Mouse (Mus musculus) kidney, adult 11 months (tissue): ENCODE data around the gene Hist2h3c2.
"Not testable (repeated sequence)": the region's sequence is repeated elsewhere in the genome, so short reads cannot be mapped to it uniquely, and the experiment has no call there.

ENCODE experiments used
- DNase-seq: peaks from one replicate; pipeline ENCODE4 v3.0.0; 2022

Hist2h3c2 gene

GRCm38 (mm10) chr3:96257190-96257589 is 18.3 kb upstream of the Hist2h3c2 start:
- no peak for DNase-seq

DNA sequence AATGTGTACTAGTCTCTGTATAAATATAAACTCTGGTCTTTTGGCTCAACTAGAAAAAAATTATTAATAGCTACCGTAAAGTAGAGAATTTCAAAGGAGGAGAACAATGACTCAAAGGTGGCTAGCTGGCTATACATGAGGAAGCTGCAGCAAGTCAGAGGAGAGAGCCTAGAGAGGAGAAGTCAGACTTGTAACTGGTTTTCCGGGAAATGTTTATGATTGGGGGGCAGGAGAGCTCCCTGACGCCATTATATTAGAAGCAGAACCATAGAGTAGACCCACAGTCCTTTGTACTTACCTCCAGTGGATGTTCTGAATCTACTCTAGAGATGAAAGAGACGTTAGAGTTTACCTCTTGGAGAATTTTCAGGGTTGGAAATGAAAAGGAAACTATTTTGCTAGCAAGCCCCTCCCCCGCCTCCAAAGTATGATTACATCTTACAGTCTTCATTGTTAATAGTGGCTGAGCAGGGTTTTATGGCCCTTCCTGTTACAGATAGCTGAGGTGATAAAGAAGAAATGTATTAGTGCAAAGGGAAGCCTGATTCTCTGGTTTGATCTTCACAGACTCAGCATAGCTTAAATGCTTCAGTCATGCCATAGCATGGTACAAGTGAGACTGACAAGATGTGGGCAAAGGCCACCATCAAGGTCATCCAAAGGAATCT is 17.1 kb upstream of the Hist2h3c2 start:
- no peak for DNase-seq

DNA sequence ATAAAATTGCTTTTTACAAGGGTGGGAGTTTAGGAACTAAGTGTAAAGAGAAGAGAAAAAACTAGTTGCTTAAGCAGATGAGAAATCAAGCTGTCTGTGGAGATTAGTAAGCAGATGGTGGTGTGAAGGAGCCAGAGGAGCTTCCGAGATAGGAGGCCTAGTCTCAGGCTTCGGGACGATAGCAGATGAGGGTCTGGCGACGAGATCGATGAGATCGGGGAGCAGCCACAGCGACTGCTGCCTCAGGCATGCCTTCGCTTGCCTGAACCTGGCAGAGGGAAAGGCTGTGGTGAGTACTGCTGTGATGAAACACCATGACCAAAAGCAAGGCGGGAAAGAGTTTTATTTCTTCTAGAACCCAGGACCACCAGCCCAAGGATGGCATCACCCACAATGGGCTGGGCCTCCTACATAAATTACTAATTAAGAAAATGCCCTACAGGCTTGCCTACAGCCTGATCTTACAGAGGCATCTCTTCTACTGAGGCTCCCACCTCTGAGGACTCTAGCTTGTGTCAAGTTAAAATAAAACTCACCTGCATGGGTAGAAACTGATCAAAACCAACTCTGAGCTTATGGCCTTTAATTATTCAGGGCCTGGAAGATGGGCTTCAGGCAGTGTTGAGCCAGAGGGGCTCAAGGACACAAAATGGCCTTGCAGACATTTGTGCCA is 15.9 kb upstream of the Hist2h3c2 start:
- no peak for DNase-seq

DNA sequence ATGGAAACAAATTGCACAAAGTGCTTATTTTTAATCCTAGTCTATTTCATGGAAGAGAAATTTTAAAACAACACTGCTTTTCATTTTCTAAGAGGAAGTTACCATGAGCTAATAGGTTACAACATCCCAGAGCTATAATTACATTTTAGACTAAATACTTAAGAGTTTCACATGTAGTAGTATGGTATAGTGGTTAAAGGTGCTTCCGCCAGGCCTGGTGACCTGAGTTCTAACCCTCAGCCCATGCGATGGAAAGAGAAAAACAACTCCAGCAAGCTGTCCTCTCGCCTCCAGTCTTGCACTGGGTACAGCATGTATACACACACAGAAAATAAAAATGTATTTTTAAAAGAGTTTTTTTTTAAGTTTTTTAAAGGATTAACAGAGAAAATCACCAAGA is 12.9 kb upstream of the Hist2h3c2 start:
- no peak for DNase-seq

- DNase-seq = no peak
Observed at GRCm38 (mm10) chr3:96250890-96251289, 12.0 kb upstream of the Hist2h3c2 start.

DNA sequence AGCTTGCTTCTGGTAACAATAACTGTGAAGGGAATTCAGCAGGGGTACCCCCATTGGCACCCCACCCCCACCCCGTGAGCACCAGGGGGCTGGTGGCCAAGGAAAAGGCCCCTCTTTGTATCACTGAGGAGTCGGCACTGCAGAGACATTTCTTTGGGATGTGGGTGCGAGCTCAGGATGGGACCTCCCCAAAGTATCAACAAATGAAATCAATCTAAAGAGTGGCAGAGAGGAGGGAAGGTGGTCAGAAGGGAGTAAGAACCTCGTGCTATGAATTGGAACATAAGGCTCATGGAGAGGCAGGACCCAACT is 10.1 kb upstream of the Hist2h3c2 start:
- no peak for DNase-seq

DNA sequence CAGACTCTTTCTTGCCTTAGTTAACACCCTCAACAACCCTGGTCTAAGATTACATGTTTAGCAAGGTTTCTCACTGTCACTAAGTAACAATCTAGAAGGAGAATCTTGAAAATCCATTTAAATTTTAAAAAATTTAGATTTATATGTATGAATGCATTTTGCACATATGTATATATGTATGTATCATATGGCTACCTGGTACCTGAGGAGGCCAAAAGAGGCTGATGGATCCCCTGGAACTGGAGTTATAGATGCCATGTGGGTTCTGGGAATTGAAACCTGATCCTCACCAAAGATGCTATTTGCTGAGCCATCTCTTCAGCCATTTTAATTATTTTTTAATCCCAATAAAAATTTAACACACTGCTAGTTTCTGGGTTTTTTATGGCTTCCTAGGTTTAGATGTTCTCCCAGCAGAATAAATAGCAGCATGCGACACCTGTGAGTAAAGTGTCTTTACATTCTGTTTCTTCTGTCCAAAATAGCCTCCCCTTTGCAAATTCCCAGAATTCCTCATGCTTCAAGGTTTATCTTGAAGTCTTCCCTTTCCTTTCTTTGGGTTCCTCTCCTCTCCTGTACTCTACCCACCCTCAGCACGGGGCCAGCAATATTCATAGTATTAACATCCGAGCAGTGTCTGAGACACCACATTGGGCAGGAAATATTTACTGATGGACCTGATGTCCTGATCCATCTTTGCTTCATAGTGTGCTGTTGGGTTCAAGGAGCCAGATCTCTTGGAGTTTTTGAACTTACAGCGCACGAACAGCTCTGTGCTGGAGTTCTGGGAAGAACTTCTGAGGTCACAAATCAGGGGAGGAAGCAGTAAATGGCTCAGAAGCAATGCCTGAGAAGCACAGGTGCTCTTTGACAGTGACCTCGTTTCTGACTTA is 9.5 kb upstream of the Hist2h3c2 start:
- no peak for DNase-seq

DNA sequence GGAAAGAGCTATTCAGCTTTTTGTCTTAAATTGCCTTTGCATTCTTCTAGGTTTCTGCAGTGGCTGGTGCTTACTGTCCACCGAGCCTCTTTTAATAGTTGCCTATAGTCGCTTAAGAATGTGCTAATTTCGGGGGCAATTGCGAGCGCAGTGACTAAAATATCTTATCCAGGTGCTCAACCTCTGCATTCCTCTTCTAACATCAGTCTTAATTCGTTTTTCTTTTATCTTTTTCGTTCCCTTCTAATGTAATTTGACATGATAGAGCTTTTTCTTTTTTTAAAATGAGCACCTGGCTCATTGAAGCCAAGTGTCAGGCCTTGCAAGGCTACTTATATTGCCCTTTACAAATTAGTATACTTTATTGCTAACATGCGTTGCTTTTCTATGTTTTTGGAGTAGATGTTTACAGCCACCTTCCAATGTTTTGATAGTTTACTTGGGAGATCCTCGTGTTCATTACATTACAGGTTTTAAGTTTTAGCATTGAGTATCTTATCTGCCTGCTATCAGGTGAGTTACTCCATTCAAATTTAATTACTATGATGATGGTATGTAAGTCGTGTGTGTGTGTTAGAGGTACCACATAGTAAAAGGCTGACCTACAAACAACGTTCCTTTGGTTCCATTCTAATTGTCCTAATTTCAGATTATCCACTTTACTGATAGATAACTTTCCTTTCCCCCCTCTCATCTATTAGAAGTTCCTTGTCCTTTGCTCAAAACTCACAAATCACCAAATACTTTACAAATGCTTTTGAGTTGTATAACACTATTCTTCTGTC is 8.6 kb upstream of the Hist2h3c2 start:
- no peak for DNase-seq

DNA sequence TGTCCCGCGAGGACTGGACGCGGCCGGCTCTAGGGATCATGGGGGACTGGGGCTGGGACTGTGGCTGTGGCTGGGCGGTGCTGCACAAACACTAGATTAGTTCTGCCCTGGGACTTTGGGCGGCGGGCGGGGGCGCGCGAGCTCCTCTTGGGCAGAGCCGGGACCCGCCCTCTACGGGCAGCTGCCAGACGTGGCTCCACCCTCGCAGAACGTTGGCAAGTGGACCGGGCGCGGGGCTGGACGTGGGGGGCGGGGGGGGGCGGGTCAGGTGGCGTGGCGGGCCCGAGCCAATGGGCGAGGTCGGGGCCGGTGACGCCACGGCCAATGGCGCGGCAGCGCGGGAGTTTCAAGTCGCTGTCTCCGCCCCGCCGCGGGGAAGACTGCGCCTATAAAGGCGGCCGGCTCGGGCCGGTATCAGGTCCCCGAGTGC is 7.5 kb upstream of the Hist2h3c2 start, which contains the start of gene Hist2h3c1:
TSS of gene Hist2h3c1 (plus strand) at position 259 of the 430 bp plus-strand sequence.
- not testable (repeated sequence) for DNase-seq

DNA sequence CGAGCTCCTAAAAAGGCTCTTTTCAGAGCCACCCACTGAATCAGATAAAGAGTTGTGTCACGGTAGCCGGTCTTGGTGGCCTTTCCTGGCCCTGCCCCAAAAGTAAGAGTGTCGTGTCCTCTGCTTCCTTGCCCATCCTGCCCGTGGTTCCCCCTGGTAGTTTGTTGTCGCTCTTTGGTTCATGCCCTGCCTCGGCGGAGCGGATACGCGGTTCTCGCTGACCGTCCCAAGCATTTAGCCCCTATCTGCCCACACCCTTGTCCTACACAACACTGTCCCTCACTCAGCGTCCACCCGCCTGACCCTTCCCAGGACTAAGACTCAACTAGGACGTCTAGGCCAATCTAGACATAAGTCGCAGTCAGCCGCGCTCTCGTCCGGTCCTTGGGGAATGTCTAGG is 7.1 kb upstream of the Hist2h3c2 start:
- DNase-seq = not testable (repeated sequence)

DNA sequence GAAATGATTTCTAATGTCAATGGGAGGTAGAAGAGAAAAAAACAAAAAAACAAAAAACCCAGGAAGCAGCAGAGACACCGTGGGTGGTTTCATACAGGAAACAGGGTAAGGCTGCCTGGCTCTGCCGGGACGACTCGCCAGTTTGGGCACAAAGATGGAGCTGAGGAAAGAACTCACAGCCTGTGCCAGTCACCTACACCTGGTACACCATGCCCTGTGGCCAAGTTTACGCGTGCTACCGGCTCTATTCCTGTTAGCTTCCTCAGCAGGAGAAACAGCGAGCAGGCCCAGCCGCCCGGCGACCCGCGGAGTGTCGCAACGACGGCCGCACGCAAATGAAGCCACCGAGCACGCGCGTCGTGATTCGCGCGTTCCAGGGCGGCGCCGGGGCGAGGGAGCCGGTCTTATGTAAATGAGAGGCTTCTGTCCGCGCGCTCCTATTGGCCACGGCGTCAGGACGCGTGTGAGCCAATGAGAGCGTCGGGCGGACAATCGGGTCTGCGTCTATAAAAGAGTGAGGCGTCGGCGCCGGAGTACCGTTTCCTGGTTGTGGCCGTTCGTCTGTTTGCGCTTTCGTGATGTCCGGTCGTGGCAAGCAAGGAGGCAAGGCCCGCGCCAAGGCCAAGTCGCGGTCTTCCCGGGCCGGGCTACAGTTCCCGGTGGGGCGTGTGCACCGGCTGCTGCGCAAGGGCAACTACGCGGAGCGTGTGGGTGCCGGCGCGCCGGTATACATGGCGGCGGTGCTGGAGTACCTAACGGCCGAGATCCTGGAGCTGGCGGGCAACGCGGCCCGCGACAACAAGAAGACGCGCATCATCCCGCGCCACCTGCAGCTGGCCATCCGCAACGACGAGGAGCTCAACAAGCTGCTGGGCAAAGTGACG is 6.3 kb upstream of the Hist2h3c2 start, which contains the start of gene Hist2h2aa1:
TSS of gene Hist2h2aa1 (plus strand) at position 495 of the 884 bp plus-strand sequence.
- DNase-seq = peak; percentile 91

GRCm38 (mm10) chr3:96243921-96244572 is 5.1 kb upstream of the Hist2h3c2 start:
- DNase-seq = peak; percentile 31

- no peak for DNase-seq
Observed at GRCm38 (mm10) chr3:96240799-96241197, 1.9 kb upstream of the Hist2h3c2 start.

DNA sequence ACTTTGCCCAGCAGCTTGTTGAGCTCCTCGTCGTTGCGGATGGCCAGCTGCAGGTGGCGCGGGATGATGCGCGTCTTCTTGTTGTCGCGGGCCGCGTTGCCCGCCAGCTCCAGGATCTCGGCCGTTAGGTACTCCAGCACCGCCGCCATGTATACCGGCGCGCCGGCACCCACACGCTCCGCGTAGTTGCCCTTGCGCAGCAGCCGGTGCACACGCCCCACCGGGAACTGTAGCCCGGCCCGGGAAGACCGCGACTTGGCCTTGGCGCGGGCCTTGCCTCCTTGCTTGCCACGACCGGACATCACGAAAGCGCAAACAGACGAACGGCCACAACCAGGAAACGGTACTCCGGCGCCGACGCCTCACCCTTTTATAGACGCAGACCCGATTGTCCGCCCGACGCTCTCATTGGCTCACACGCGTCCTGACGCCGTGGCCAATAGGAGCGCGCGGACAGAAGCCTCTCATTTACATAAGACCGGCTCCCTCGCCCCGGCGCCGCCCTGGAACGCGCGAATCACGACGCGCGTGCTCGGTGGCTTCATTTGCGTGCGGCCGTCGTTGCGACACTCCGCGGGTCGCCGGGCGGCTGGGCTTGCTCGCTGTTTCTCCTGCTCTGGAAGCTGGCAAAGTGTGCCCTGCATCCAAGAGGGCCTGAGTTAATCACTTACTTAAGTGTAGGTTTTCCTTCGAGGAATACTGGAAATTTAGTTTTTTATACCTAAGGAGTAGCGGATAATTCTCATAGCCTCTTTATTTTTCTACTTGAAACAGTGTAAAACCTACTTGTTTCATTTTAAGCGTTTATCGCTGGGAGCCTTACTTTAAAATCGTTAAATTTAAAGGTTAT is 1.2 kb upstream of the Hist2h3c2 start, which contains the start of gene Hist2h2aa2:
TSS of gene Hist2h2aa2 (minus strand) at position 328 of the 850 bp plus-strand sequence.
- peak; percentile 95 for DNase-seq

DNA sequence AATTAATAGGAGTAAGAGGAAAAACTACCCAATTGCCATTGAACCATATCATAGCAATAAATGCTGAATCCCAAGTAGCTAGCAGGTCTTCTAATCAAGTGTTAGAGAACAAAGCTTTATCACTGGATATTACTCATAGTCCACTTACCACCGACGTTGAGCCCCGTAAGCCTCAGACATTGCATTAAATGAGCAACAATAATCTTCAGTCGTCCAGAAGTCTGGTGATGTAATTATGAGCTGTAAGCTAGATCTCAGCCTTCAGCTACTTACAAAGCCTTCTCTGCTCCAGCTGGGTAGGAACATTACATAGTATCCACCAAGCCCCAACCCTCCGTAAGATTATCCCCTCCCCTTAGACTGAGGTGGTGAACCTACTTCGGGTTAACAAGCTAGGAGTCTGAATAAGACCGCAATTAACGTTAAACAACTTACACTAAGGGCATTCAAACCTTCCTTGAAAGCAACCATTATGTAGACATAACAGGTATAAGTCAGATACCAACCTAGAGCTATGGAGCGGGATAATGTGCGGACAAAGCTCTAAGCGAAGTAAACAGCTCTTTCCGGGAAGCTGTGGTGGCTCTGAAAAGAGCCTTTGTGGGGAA is 919 bp downstream of the Hist2h3c2 start:
- DNase-seq = no peak

DNA sequence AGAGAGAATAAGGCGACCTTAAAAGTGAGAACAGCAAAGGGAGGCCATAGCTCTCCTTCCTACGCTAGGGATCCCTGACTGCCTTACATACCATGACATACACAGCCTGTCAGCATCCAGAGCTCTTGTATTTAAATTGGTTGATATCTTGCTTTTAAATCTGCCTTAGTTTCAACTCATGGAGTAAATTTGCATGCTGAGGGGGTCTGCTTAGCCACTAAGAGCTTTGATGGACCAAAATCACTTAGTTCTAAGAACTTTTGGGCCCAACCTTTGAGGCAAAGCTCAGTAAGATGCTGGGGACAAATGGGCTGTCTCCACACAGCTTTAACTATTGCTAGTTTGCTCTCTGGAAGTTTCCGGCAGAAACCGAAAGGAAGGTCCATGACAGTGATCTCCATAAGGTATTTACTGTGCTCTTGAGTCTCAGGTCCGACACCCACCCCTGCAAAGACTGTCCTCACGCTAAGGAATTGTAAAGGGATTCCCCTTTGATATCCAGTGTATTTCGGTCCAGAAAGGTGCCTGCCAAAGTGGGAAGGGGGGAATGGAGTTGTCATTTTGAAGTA is 1.5 kb downstream of the Hist2h3c2 start:
- no peak for DNase-seq

- DNase-seq = no peak
Observed at GRCm38 (mm10) chr3:96236834-96237334, 2.0 kb downstream of the Hist2h3c2 start.

GRCm38 (mm10) chr3:96235836-96236235 is 3.1 kb downstream of the Hist2h3c2 start:
- no peak for DNase-seq

- no peak for DNase-seq
Observed at GRCm38 (mm10) chr3:96234914-96235313, 4.0 kb downstream of the Hist2h3c2 start.
